Mouse (Mus musculus): Measurements from ENCODE around the gene Mllt10.

DNA sequence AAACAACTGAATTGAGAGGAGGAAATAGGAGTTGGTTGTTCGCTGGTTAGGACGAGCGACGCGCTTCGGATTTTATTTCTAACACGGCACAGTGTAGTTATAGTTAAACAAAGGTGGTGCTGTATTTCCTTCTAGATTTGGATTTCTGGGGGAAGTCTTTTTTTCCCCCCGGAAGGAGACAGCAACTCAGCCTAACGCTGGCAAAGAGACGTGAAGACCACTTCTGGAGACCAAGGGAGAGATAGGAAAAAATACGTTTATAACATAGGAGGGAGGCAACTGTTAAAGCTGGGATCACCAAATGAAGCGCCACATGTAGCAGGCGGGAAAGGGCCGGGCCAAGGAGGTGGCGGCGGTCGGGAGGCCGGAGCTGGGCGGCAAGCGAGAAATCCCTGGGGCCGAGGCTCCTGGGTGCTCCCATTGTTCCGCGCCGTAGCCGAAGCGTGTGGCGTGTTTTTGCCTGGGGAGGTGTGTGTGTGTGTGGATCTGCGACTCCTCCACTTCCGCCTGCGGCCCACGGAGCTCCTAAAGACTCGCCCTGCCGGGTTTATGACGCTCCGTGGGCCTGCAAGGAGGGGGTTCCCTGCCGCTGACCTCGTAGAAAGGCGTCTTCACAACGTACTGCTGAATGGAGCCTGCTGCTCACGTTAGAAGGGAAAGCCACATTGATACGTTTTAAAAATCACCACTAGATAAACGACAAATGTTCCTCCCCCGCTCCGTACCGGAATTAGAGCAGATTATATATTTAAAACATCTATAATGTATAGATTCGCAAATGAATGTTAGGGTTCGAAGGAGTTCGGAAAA lies 2.5 kb downstream of the Mllt10 start:
- TF ChIP-seq POLR2A (IDR thresholded peaks at IDR 0.05; ENCODE audit: low read depth, low read length): peak; percentile 39; the same call in 1 of the 2 replicates
- TF ChIP-seq CTCF (IDR thresholded peaks at IDR 0.05; ENCODE audit: extremely low read depth, insufficient read depth, insufficient read length, insufficient replicate concordance): no peak
